12 mouse cellular contexts compared by ENCODE assay signal in genomic region chr7:97590488-97590887, GRCm38 (mm10). TPM values are rescaled to one million over a fixed set of nuclear protein-coding genes. Genes with fewer than 3 reads are reported as not detected.
A peak's percentile ranks its signal among the peaks of the same experiment; 100 is the strongest.
DNase-seq lines count a peak whose midpoint lies in the region; ATAC-seq lines count a peak whose summit lies in the region.
"Had no signal": no experiment of that assay in that cellular context is flagged by ENCODE, and none has a peak within 500 bp of the region (broad histone marks: within the 10 kb centered on the region; RNA-seq: fewer than 3 reads in every experiment).

No protein-coding gene starts in this region.

- H3K4me3 ChIP-seq in heart, embryonic 10.5 days: no peak overlapping the region
- H3K4me3 ChIP-seq in neural tube, embryonic 14.5 days (ENCODE audit: low read depth, low read length): no peak overlapping the region
- no peak overlapping the region for H3K4me3 ChIP-seq in neural tube, embryonic 15.5 days (replicated peaks)
- H3K4me3 ChIP-seq in liver, embryonic 12.5 days: no peak overlapping the region
- H3K4me3 ChIP-seq: limb, embryonic 13.5 days had no signal

- peak; percentile 79 for DNase-seq in heart, embryonic 10.5 days (ENCODE audit: low spot score)
- DNase-seq in heart, adult 18-20 months: no peak
- no peak for DNase-seq in ovary, adult 18-20 months (ENCODE audit: low spot score)
- no peak for DNase-seq in gastrocnemius, postnatal 36 days
- no peak for DNase-seq in c-Kit-positive CD71-positive TER-119-positive erythroid progenitor cells, embryonic 14.5 days (ENCODE audit: low spot score)
- DNase-seq: cerebellum, adult 8-10 months; kidney, adult 8-10 months; right cerebral cortex, postnatal 25 days had no signal

- no peak for ATAC-seq in neural tube, embryonic 14.5 days (ENCODE audit: low read depth)
- ATAC-seq in neural tube, embryonic 15.5 days (ENCODE audit: low FRiP score): no peak
- peak; percentile 86 for ATAC-seq in liver, embryonic 12.5 days

- H3K4me1 ChIP-seq in heart, embryonic 10.5 days: peaks cover 44% of the 10 kb centered on the region
- peaks cover 8% of the 10 kb centered on the region for H3K4me1 ChIP-seq in neural tube, embryonic 14.5 days (ENCODE audit: control insufficient read depth, insufficient read depth, low read length)
- H3K4me1 ChIP-seq in neural tube, embryonic 15.5 days: peaks cover 22% of the 10 kb centered on the region
- H3K4me1 ChIP-seq in liver, embryonic 12.5 days: peaks cover 58% of the 10 kb centered on the region

- H3K9ac ChIP-seq in neural tube, embryonic 14.5 days (replicated peaks; ENCODE audit: low read depth, low read length): no peak overlapping the region
- H3K9ac ChIP-seq in neural tube, embryonic 15.5 days (replicated peaks): no peak overlapping the region
- H3K9ac ChIP-seq in liver, embryonic 12.5 days: no peak overlapping the region
- H3K9ac ChIP-seq: limb, embryonic 13.5 days had no signal

- WGBS in heart, embryonic 10.5 days: 9% methylated on average over 3 of the region's 3 CpGs
- 19% methylated on average over 3 of the region's 3 CpGs for WGBS in neural tube, embryonic 14.5 days
- WGBS in neural tube, embryonic 15.5 days: 15% methylated on average over 3 of the region's 3 CpGs
- WGBS in liver, embryonic 12.5 days (ENCODE audit: insufficient replicate concordance): 8% methylated on average over 3 of the region's 3 CpGs

- H3K27ac ChIP-seq in heart, embryonic 10.5 days: no peak overlapping the region
- peak overlapping the region; percentile 18; the same call in 1 of the 2 replicates for H3K27ac ChIP-seq in neural tube, embryonic 14.5 days (ENCODE audit: low read depth, low read length)
- H3K27ac ChIP-seq in neural tube, embryonic 15.5 days (replicated peaks): no peak overlapping the region
- H3K27ac ChIP-seq in liver, embryonic 12.5 days: peak overlapping the region; percentile 20; the same call in 1 of the 2 replicates
- H3K27ac ChIP-seq: limb, embryonic 13.5 days had no signal

- no peaks in the 10 kb centered on the region for H3K9me3 ChIP-seq in heart, embryonic 10.5 days
- no peaks in the 10 kb centered on the region for H3K9me3 ChIP-seq in neural tube, embryonic 14.5 days (ENCODE audit: control insufficient read depth, low read length)
- H3K9me3 ChIP-seq in neural tube, embryonic 15.5 days (replicated peaks): no peaks in the 10 kb centered on the region
- H3K9me3 ChIP-seq in liver, embryonic 12.5 days (replicated peaks): no peaks in the 10 kb centered on the region
- H3K9me3 ChIP-seq: limb, embryonic 13.5 days had no signal

- H3K36me3 ChIP-seq in heart, embryonic 10.5 days: peaks cover 12% of the 10 kb centered on the region; the same call in 1 of the 2 replicates
- no peaks in the 10 kb centered on the region for H3K36me3 ChIP-seq in neural tube, embryonic 14.5 days (ENCODE audit: control insufficient read depth, insufficient read depth, low read length)
- H3K36me3 ChIP-seq in neural tube, embryonic 15.5 days: no peaks in the 10 kb centered on the region
- H3K36me3 ChIP-seq in liver, embryonic 12.5 days: peaks cover 5% of the 10 kb centered on the region; the same call in 1 of the 2 replicates

- intact Hi-C loops in gastrocnemius, postnatal 36 days (cut with DNase I): no loop called here

- H3K27me3 ChIP-seq in heart, embryonic 10.5 days (ENCODE audit: insufficient read depth, poor library complexity, severe bottlenecking): no peaks in the 10 kb centered on the region
- no peaks in the 10 kb centered on the region for H3K27me3 ChIP-seq in neural tube, embryonic 14.5 days (ENCODE audit: control insufficient read depth, insufficient read depth, low read length)
- H3K27me3 ChIP-seq in neural tube, embryonic 15.5 days (replicated peaks): no peaks in the 10 kb centered on the region
- H3K27me3 ChIP-seq in liver, embryonic 12.5 days (replicated peaks): no peaks in the 10 kb centered on the region
- H3K27me3 ChIP-seq: limb, embryonic 13.5 days had no signal

- H3K4me2 ChIP-seq in neural tube, embryonic 14.5 days (ENCODE audit: low read depth, low read length): no peak overlapping the region
- H3K4me2 ChIP-seq in neural tube, embryonic 15.5 days: no peak overlapping the region
- peak overlapping the region; percentile 11 for H3K4me2 ChIP-seq in liver, embryonic 12.5 days
- H3K4me2 ChIP-seq: limb, embryonic 13.5 days had no signal

RNA-seq across cellular contexts. Expression of gene Rsf1, which starts 10.8 kb away (rescaled TPM):
- 15.8 and 17.7 TPM in 2 replicates for polyA plus RNA-seq in heart, embryonic 10.5 days (2016; fragmentation: Nextera tagmentation; extraction: Ambion mirVana)
- total RNA-seq in heart, adult 18-20 months (2021): 10 to 100 TPM; 14.3 to 16.1 TPM
- 29.3 and 30.7 TPM in 2 replicates for polyA plus RNA-seq in neural tube, embryonic 14.5 days (2014; fragmentation: Nextera tagmentation; extraction: Ambion mirVana)
- polyA plus RNA-seq in neural tube, embryonic 15.5 days (2015; fragmentation: Nextera tagmentation; extraction: Ambion mirVana): 24.3 and 25.2 TPM in 2 replicates
- polyA plus RNA-seq in liver, embryonic 12.5 days (2016; fragmentation: Nextera tagmentation; extraction: Ambion mirVana): 8.1 and 10.7 TPM in 2 replicates
- 10 to 100 TPM; 11.9 to 13.4 TPM for total RNA-seq in gastrocnemius, postnatal 36 days (2021)

RNA-seq across cellular contexts. Expression of gene Aamdc, which starts 11.2 kb away (rescaled TPM):
- polyA plus RNA-seq in heart, embryonic 10.5 days (2016; fragmentation: Nextera tagmentation; extraction: Ambion mirVana): 30.6 and 32.9 TPM in 2 replicates
- 10 to 100 TPM; 63.9 to 67.8 TPM for total RNA-seq in heart, adult 18-20 months (2021)
- polyA plus RNA-seq in neural tube, embryonic 14.5 days (2014; fragmentation: Nextera tagmentation; extraction: Ambion mirVana): 45.4 and 55.0 TPM in 2 replicates
- polyA plus RNA-seq in neural tube, embryonic 15.5 days (2015; fragmentation: Nextera tagmentation; extraction: Ambion mirVana): 56.8 and 58.3 TPM in 2 replicates
- polyA plus RNA-seq in liver, embryonic 12.5 days (2016; fragmentation: Nextera tagmentation; extraction: Ambion mirVana): 17.4 and 17.6 TPM in 2 replicates
- total RNA-seq in gastrocnemius, postnatal 36 days (2021): 100 to 1,000 TPM; 110 to 120 TPM

Comparison
In these comparisons a context has a peak if more than half of its experiments do, and no peak if none do; other contexts are left out.
1. H3K27ac ChIP-seq: peak in neural tube, embryonic 14.5 days (single experiment) and liver, embryonic 12.5 days (single experiment); none in heart, embryonic 10.5 days (single experiment) and neural tube, embryonic 15.5 days (single experiment).